Mouse (Mus musculus): ENCODE data around the gene Spin1.
"Not testable (repeated sequence)": the region's sequence is repeated elsewhere in the genome, so short reads cannot be mapped to it uniquely, and the experiment has no call there.

Gene Spin1

GRCm38 (mm10) chr13:51100233-51101015 is at the start of gene Spin1:
TSS of gene Spin1 (plus strand) at chr13:51100880.
- DNase-seq (ENCODE audit: low read depth, low spot score) = peak; percentile 64

GRCm38 (mm10) chr13:51051016-51051415 is 49.7 kb upstream of the Spin1 start:
- DNase-seq (ENCODE audit: low read depth, low spot score) = no peak

- DNase-seq (ENCODE audit: low read depth, low spot score) = no peak
These were observed 48.3 kb upstream of the Spin1 start for GRCm38 (mm10) chr13:51052408-51052807.

- DNase-seq (ENCODE audit: low read depth, low spot score) = no peak
These were observed 37.7 kb upstream of the Spin1 start for GRCm38 (mm10) chr13:51063024-51063423.

- no peak for DNase-seq (ENCODE audit: low read depth, low spot score)
These were observed 37.0 kb upstream of the Spin1 start for GRCm38 (mm10) chr13:51063721-51064120.

- DNase-seq (ENCODE audit: low read depth, low spot score) = no peak
These were observed 36.3 kb upstream of the Spin1 start for GRCm38 (mm10) chr13:51064429-51064828.

- DNase-seq (ENCODE audit: low read depth, low spot score) = no peak
These were observed 29.5 kb upstream of the Spin1 start for GRCm38 (mm10) chr13:51071063-51071680.

- no peak for DNase-seq (ENCODE audit: low read depth, low spot score)
These were observed 28.9 kb upstream of the Spin1 start for GRCm38 (mm10) chr13:51071763-51072276.

- no peak for DNase-seq (ENCODE audit: low read depth, low spot score)
These were observed 27.5 kb upstream of the Spin1 start for GRCm38 (mm10) chr13:51072917-51073843.

GRCm38 (mm10) chr13:51074081-51074680 is 26.5 kb upstream of the Spin1 start:
- DNase-seq (ENCODE audit: low read depth, low spot score) = no peak

GRCm38 (mm10) chr13:51076191-51076590 is 24.5 kb upstream of the Spin1 start:
- DNase-seq (ENCODE audit: low read depth, low spot score) = not testable (repeated sequence)

- DNase-seq (ENCODE audit: low read depth, low spot score) = not testable (repeated sequence)
These were observed 22.1 kb upstream of the Spin1 start for GRCm38 (mm10) chr13:51078586-51078985.

GRCm38 (mm10) chr13:51080801-51081200 is 19.9 kb upstream of the Spin1 start:
- DNase-seq (ENCODE audit: low read depth, low spot score) = no peak

- no peak for DNase-seq (ENCODE audit: low read depth, low spot score)
These were observed 16.4 kb upstream of the Spin1 start for GRCm38 (mm10) chr13:51084241-51084640.

GRCm38 (mm10) chr13:51085941-51086340 is 14.7 kb upstream of the Spin1 start:
- no peak for DNase-seq (ENCODE audit: low read depth, low spot score)

- DNase-seq (ENCODE audit: low read depth, low spot score) = no peak
These were observed 13.4 kb upstream of the Spin1 start for GRCm38 (mm10) chr13:51087253-51087652.

GRCm38 (mm10) chr13:51088207-51088606 is 12.5 kb upstream of the Spin1 start:
- DNase-seq (ENCODE audit: low read depth, low spot score) = no peak

- no peak for DNase-seq (ENCODE audit: low read depth, low spot score)
These were observed 11.6 kb upstream of the Spin1 start for GRCm38 (mm10) chr13:51089058-51089457.

GRCm38 (mm10) chr13:51090105-51090661 is 10.5 kb upstream of the Spin1 start:
- DNase-seq (ENCODE audit: low read depth, low spot score) = no peak

GRCm38 (mm10) chr13:51093430-51093829 is 7.2 kb upstream of the Spin1 start:
- DNase-seq (ENCODE audit: low read depth, low spot score) = no peak
